Mouse (Mus musculus) MEL (cell line): ENCODE measurements around the gene Plekha7.

ENCODE experiments used
- MAFK ChIP-seq: IDR thresholded peaks from 2 replicates; pipeline ENCODE4 v1.6.1; 2011; ENCODE audit warnings: low read depth, mild to moderate bottlenecking, low read length, improper control_type of control experiment, borderline replicate concordance
- ZKSCAN1 ChIP-seq: IDR thresholded peaks from 2 replicates; pipeline ENCODE4 v1.6.1; 2012; ENCODE audit warnings: low read depth, mild to moderate bottlenecking, inconsistent platforms, low read length, improper control_type of control experiment, moderate library complexity
- ZNF384 ChIP-seq: IDR thresholded peaks from 2 replicates; pipeline ENCODE4 v1.6.1; 2012; ENCODE audit warnings: low read depth, mild to moderate bottlenecking, inconsistent platforms, low read length, improper control_type of control experiment

DNA sequence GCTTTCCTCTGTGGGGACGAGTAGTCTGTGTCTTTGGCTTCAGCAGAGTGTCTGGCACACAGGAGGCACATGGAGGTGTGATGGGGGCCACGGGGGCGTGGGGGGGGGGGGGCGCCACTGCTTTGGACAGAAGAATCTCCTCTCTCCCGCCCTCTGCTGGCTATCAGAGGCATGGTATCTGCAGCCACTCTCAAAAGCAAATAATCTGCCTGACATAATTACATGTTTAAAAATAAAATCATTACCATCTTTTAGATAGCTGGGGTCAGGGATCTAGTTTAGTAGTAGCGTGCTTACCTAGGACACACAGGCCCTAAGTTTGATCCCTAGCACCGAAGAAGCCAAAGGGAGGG, 60.8 kb downstream of the Plekha7 start:
- TF ChIP-seq ZKSCAN1 (no peak), MAFK (no peak), ZNF384 (no peak)
